Mouse (Mus musculus) kidney, postnatal 0 days (tissue): ENCODE results near the gene Ccdc93. TPM values are rescaled to one million over a fixed set of nuclear protein-coding genes. Genes with fewer than 3 reads are reported as not detected.

ENCODE experiments used
- ATAC-seq: fragments of 200-750 bp; cut with Nextera tagmentation; replicated peaks from 2 replicates; pipeline ENCODE4 v1.8.0; 2017; ENCODE audit warnings: low read depth, moderate number of reproducible peaks, moderate TSS enrichment, moderate library complexity; ENCODE audit not compliant: low FRiP score
- DNase-seq: peaks from one replicate; pipeline ENCODE4 v3.0.0-alpha.2; 2016; ENCODE audit warnings: low spot score
- H3K27ac ChIP-seq: fragments of 300-500 bp; sonication (generic); 2 replicates; pipeline ENCODE4 v1.5.1; 2014; ENCODE audit warnings: mild to moderate bottlenecking
- H3K27me3 ChIP-seq: fragments of 300-500 bp; sonication (generic); 2 replicates; pipeline ENCODE4 v1.6.1; 2014; ENCODE audit warnings: low read length, mixed read lengths; ENCODE audit not compliant: insufficient read depth
- H3K36me3 ChIP-seq: fragments of 300-500 bp; sonication (generic); 2 replicates; pipeline ENCODE4 v1.6.1; 2014; ENCODE audit warnings: low read length, mixed read lengths; ENCODE audit not compliant: insufficient read depth
- H3K4me1 ChIP-seq: fragments of 300-500 bp; sonication (generic); replicated peaks from 2 replicates; pipeline ENCODE4 v1.6.1; 2014; ENCODE audit warnings: antibody characterized with exemption, low read length, mixed read lengths; ENCODE audit not compliant: insufficient read depth
- H3K4me2 ChIP-seq: fragments of 300-500 bp; sonication (generic); 2 replicates; pipeline ENCODE4 v1.6.1; 2014; ENCODE audit warnings: mild to moderate bottlenecking, low read length, moderate library complexity, mixed read lengths
- H3K4me3 ChIP-seq: fragments of 300-500 bp; sonication (generic); replicated peaks from 2 replicates; pipeline ENCODE4 v1.5.1; 2014; ENCODE audit warnings: low read depth, low read length
- H3K9ac ChIP-seq: fragments of 300-500 bp; sonication (generic); 2 replicates; pipeline ENCODE4 v1.6.1; 2014; ENCODE audit warnings: low read depth, low read length
- H3K9me3 ChIP-seq: fragments of 300-500 bp; sonication (generic); replicated peaks from 2 replicates; pipeline ENCODE4 v1.6.1; 2016; ENCODE audit warnings: low read length, inconsistent platforms, mixed read lengths
- CTCF ChIP-seq: IDR thresholded peaks from 2 replicates; pipeline ENCODE4 v1.5.1; 2016; ENCODE audit warnings: antibody characterized with exemption, low read depth, mild to moderate bottlenecking, moderate library complexity
- WGBS: fragments of 180-500 bp; shearing (Covaris S2); extraction: QIAGEN DNeasy Blood & Tissue Kit; methylation state at CpG from one replicate; pipeline ENCODE4 v1.1.7; 2014; 5-methylcytosine and 5-hydroxymethylcytosine counted together
- polyA plus RNA-seq: library from polyadenylated mRNA; unstranded; fragments of >200 nt; fragmentation: Nextera tagmentation; extraction: Ambion mirVana; gene quantifications from 2 replicates; pipeline ENCODE4 v1.2.1, GENCODE M21; 2015

Ccdc93 gene
- polyA plus RNA-seq, 1 experiment from 2014 or later, result 6.4 TPM

GRCm38 (mm10) chr1:121440535-121441381 is 9.9 kb downstream of the Ccdc93 start:
- Histone ChIP-seq H3K9me3 (no peaks in the 10 kb centered on the region), H3K36me3 (peaks cover 27% of the 10 kb centered on the region), H3K27ac (no peak overlapping the region), H3K4me1 (no peaks in the 10 kb centered on the region), H3K4me3 (no peak overlapping the region), H3K4me2 (no peak overlapping the region), H3K9ac (no peak overlapping the region), H3K27me3 (no peaks in the 10 kb centered on the region)
- peak; percentile 88 for TF ChIP-seq CTCF
- ATAC-seq (0 out of 2 replicates have a peak, but pooled peaks have one; percentile 29), DNase-seq (peak; percentile 77)
- 62% methylated on average over 13 of the region's 13 CpGs for WGBS

DNA sequence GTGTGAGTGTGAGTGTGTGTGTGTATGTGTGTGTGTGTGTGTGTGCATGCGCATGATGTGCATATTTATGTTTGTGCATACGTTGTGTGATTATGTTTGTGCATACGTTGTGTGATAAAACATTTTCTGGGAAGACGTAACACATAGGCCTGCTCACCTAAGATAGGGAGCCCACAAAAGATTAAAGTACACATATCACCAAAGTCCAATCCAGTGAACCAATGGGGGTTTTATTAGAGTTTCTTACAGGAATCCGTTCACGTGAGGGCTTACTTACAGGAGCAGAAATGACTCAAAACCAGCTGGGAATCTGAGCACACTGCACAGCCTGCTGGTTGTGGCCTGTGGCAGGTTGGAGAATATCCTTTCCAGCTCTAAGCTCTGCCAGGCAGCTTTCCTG is 13.3 kb downstream of the Ccdc93 start:
- TF ChIP-seq CTCF, result no peak
- ATAC-seq (no peak), DNase-seq (no peak)
- Histone ChIP-seq H3K27ac (no peak overlapping the region), H3K4me3 (no peak overlapping the region), H3K27me3 (no peaks in the 10 kb centered on the region), H3K4me1 (no peaks in the 10 kb centered on the region), H3K4me2 (no peak overlapping the region), H3K9ac (no peak overlapping the region), H3K36me3 (peaks cover 45% of the 10 kb centered on the region; the same call in 1 of the 2 replicates), H3K9me3 (no peaks in the 10 kb centered on the region)
- 94% methylated on average over 6 of the region's 6 CpGs for WGBS

GRCm38 (mm10) chr1:121447216-121447615 is 16.4 kb downstream of the Ccdc93 start:
- no peaks in the 10 kb centered on the region for H3K4me1 ChIP-seq
- no peak for DNase-seq
- H3K4me2 ChIP-seq, result no peak overlapping the region
- no peaks in the 10 kb centered on the region for H3K9me3 ChIP-seq
- H3K4me3 ChIP-seq, result no peak overlapping the region
- 94% methylated on average over 10 of the region's 10 CpGs for WGBS
- no peak overlapping the region for H3K27ac ChIP-seq
- no peak overlapping the region for H3K9ac ChIP-seq
- peaks cover 48% of the 10 kb centered on the region for H3K36me3 ChIP-seq
- TF ChIP-seq CTCF, result no peak
- no peaks in the 10 kb centered on the region for H3K27me3 ChIP-seq
- ATAC-seq, result no peak

DNA sequence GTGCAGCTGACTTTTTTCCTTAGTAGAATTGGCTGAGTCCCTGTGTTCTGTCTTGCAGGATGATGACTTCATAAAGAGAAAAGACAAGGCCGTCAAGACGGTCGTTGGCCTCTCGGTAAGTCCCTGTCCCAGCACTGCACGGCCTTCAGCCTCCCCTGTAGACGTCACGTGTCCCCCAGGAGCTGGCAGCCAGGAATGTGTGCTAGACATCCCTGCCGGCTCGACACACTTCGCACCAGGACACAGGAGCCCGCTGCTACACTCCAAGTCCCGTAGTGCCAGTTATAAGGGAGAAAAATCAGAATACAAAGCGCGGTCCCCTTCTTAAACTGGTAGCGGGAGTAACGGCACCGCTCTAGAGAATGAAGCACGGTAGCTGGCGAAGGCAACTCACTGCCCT is 17.3 kb downstream of the Ccdc93 start:
- H3K36me3 ChIP-seq, result peaks cover 43% of the 10 kb centered on the region
- no peak overlapping the region for H3K9ac ChIP-seq
- ATAC-seq, result no peak
- WGBS, result 93% methylated on average over 19 of the region's 19 CpGs
- no peaks in the 10 kb centered on the region for H3K4me1 ChIP-seq
- TF ChIP-seq CTCF, result no peak
- H3K27ac ChIP-seq, result no peak overlapping the region
- no peak overlapping the region for H3K4me2 ChIP-seq
- DNase-seq, result no peak
- H3K4me3 ChIP-seq, result no peak overlapping the region
- no peaks in the 10 kb centered on the region for H3K27me3 ChIP-seq
- no peaks in the 10 kb centered on the region for H3K9me3 ChIP-seq

GRCm38 (mm10) chr1:121451009-121451408 is 20.2 kb downstream of the Ccdc93 start:
- Histone ChIP-seq H3K27me3 (no peaks in the 10 kb centered on the region), H3K4me3 (no peak overlapping the region), H3K4me2 (no peak overlapping the region), H3K9ac (no peak overlapping the region), H3K27ac (no peak overlapping the region), H3K4me1 (no peaks in the 10 kb centered on the region), H3K9me3 (no peaks in the 10 kb centered on the region), H3K36me3 (peaks cover 29% of the 10 kb centered on the region)
- ATAC-seq (no peak), DNase-seq (no peak)
- TF ChIP-seq CTCF, result no peak
- WGBS, result 78% methylated on average over 7 of the region's 7 CpGs

- Histone ChIP-seq H3K36me3 (peaks cover 27% of the 10 kb centered on the region), H3K27ac (no peak overlapping the region), H3K9me3 (no peaks in the 10 kb centered on the region), H3K9ac (no peak overlapping the region), H3K4me2 (no peak overlapping the region), H3K4me1 (no peaks in the 10 kb centered on the region), H3K4me3 (no peak overlapping the region), H3K27me3 (no peaks in the 10 kb centered on the region)
- no peak for TF ChIP-seq CTCF
- 58% methylated on average over 6 of the region's 6 CpGs for WGBS
- DNase-seq (no peak), ATAC-seq (no peak)
Measured at GRCm38 (mm10) chr1:121452498-121452897, 21.6 kb downstream of the Ccdc93 start.
